Mouse (Mus musculus) kidney, postnatal 0 days (tissue): ENCODE measurements at regions not wholly inside any gene's neighbourhood (a gene's known extent, or its start where the extent isn't known, plus 50 kb on each side); places are given as distances from the start of the nearest gene placed in this dataset.
A peak's percentile ranks its signal among the peaks of the same experiment; 100 is the strongest.

Source experiments
- ATAC-seq: fragments of 200-750 bp; cut with Nextera tagmentation; replicated peaks from 2 replicates; pipeline ENCODE4 v1.8.0; 2017; ENCODE audit warnings: low read depth, moderate number of reproducible peaks, moderate TSS enrichment, moderate library complexity; ENCODE audit not compliant: low FRiP score
- DNase-seq: peaks from one replicate; pipeline ENCODE4 v3.0.0-alpha.2; 2016; ENCODE audit warnings: low spot score
- H3K27ac ChIP-seq: fragments of 300-500 bp; sonication (generic); 2 replicates; pipeline ENCODE4 v1.5.1; 2014; ENCODE audit warnings: mild to moderate bottlenecking
- H3K27me3 ChIP-seq: fragments of 300-500 bp; sonication (generic); 2 replicates; pipeline ENCODE4 v1.6.1; 2014; ENCODE audit warnings: low read length, mixed read lengths; ENCODE audit not compliant: insufficient read depth
- H3K36me3 ChIP-seq: fragments of 300-500 bp; sonication (generic); 2 replicates; pipeline ENCODE4 v1.6.1; 2014; ENCODE audit warnings: low read length, mixed read lengths; ENCODE audit not compliant: insufficient read depth
- H3K4me1 ChIP-seq: fragments of 300-500 bp; sonication (generic); replicated peaks from 2 replicates; pipeline ENCODE4 v1.6.1; 2014; ENCODE audit warnings: antibody characterized with exemption, low read length, mixed read lengths; ENCODE audit not compliant: insufficient read depth
- H3K4me2 ChIP-seq: fragments of 300-500 bp; sonication (generic); 2 replicates; pipeline ENCODE4 v1.6.1; 2014; ENCODE audit warnings: mild to moderate bottlenecking, low read length, moderate library complexity, mixed read lengths
- H3K4me3 ChIP-seq: fragments of 300-500 bp; sonication (generic); replicated peaks from 2 replicates; pipeline ENCODE4 v1.5.1; 2014; ENCODE audit warnings: low read depth, low read length
- H3K9ac ChIP-seq: fragments of 300-500 bp; sonication (generic); 2 replicates; pipeline ENCODE4 v1.6.1; 2014; ENCODE audit warnings: low read depth, low read length
- H3K9me3 ChIP-seq: fragments of 300-500 bp; sonication (generic); replicated peaks from 2 replicates; pipeline ENCODE4 v1.6.1; 2016; ENCODE audit warnings: low read length, inconsistent platforms, mixed read lengths
- CTCF ChIP-seq: IDR thresholded peaks from 2 replicates; pipeline ENCODE4 v1.5.1; 2016; ENCODE audit warnings: antibody characterized with exemption, low read depth, mild to moderate bottlenecking, moderate library complexity
- WGBS: fragments of 180-500 bp; shearing (Covaris S2); extraction: QIAGEN DNeasy Blood & Tissue Kit; methylation state at CpG from one replicate; pipeline ENCODE4 v1.1.7; 2014; 5-methylcytosine and 5-hydroxymethylcytosine counted together

- no peak for DNase-seq
- H3K4me2 ChIP-seq = no peak overlapping the region
- H3K4me1 ChIP-seq = no peaks in the 10 kb centered on the region
- no peak overlapping the region for H3K27ac ChIP-seq
- WGBS = 84% methylated on average over 2 of the region's 2 CpGs
- TF ChIP-seq CTCF = no peak
- no peak overlapping the region for H3K9ac ChIP-seq
- no peak for ATAC-seq
- no peaks in the 10 kb centered on the region for H3K27me3 ChIP-seq
- H3K9me3 ChIP-seq = no peaks in the 10 kb centered on the region
- no peak overlapping the region for H3K4me3 ChIP-seq
- no peaks in the 10 kb centered on the region for H3K36me3 ChIP-seq
Observed at GRCm38 (mm10) chr15:50283491-50283890, 3601.2 kb upstream of the Gm7489 start.

GRCm38 (mm10) chr15:50301831-50302230 is 3582.9 kb upstream of the Gm7489 start:
- Histone ChIP-seq H3K4me2 (no peak overlapping the region), H3K4me1 (no peaks in the 10 kb centered on the region), H3K9ac (no peak overlapping the region), H3K27ac (no peak overlapping the region), H3K36me3 (no peaks in the 10 kb centered on the region), H3K4me3 (no peak overlapping the region), H3K27me3 (no peaks in the 10 kb centered on the region), H3K9me3 (no peaks in the 10 kb centered on the region)
- ATAC-seq = no peak
- WGBS = 88% methylated on average over 3 of the region's 3 CpGs
- TF ChIP-seq CTCF = no peak
- DNase-seq = no peak

GRCm38 (mm10) chr15:50304085-50304484 is 3580.6 kb upstream of the Gm7489 start:
- H3K27me3 ChIP-seq = no peaks in the 10 kb centered on the region
- no peak for ATAC-seq
- no peak for DNase-seq
- H3K27ac ChIP-seq = no peak overlapping the region
- no peaks in the 10 kb centered on the region for H3K4me1 ChIP-seq
- no peak overlapping the region for H3K4me2 ChIP-seq
- no peak for TF ChIP-seq CTCF
- H3K36me3 ChIP-seq = no peaks in the 10 kb centered on the region
- H3K4me3 ChIP-seq = no peak overlapping the region
- H3K9me3 ChIP-seq = no peaks in the 10 kb centered on the region
- no peak overlapping the region for H3K9ac ChIP-seq
- 92% methylated on average over 4 of the region's 4 CpGs for WGBS

- Histone ChIP-seq H3K4me1 (no peaks in the 10 kb centered on the region), H3K4me2 (no peak overlapping the region), H3K36me3 (no peaks in the 10 kb centered on the region), H3K9ac (no peak overlapping the region), H3K27ac (no peak overlapping the region), H3K9me3 (no peaks in the 10 kb centered on the region), H3K27me3 (no peaks in the 10 kb centered on the region), H3K4me3 (no peak overlapping the region)
- peak; percentile 2 for DNase-seq
- no peak; the same call in 1 of the 2 replicates for TF ChIP-seq CTCF
- no peak for ATAC-seq
Observed at GRCm38 (mm10) chr15:50320796-50321195, 3563.9 kb upstream of the Gm7489 start.

GRCm38 (mm10) chr15:50345536-50345935 is 3539.2 kb upstream of the Gm7489 start:
- no peak overlapping the region for H3K27ac ChIP-seq
- no peak for DNase-seq
- ATAC-seq = no peak
- 94% methylated on average over 5 of the region's 5 CpGs for WGBS
- no peaks in the 10 kb centered on the region for H3K27me3 ChIP-seq
- no peaks in the 10 kb centered on the region for H3K4me1 ChIP-seq
- TF ChIP-seq CTCF = no peak
- no peak overlapping the region for H3K4me3 ChIP-seq
- no peaks in the 10 kb centered on the region for H3K9me3 ChIP-seq
- no peaks in the 10 kb centered on the region for H3K36me3 ChIP-seq
- H3K9ac ChIP-seq = no peak overlapping the region
- H3K4me2 ChIP-seq = no peak overlapping the region

GRCm38 (mm10) chr15:50346953-50347352 is 3537.8 kb upstream of the Gm7489 start:
- 86% methylated on average over 2 of the region's 2 CpGs for WGBS
- Histone ChIP-seq H3K9me3 (no peaks in the 10 kb centered on the region), H3K27ac (no peak overlapping the region), H3K36me3 (no peaks in the 10 kb centered on the region), H3K27me3 (no peaks in the 10 kb centered on the region), H3K4me1 (no peaks in the 10 kb centered on the region), H3K4me3 (no peak overlapping the region), H3K9ac (no peak overlapping the region), H3K4me2 (no peak overlapping the region)
- no peak for ATAC-seq
- TF ChIP-seq CTCF = no peak
- no peak for DNase-seq
